Mouse (Mus musculus): Measurements from ENCODE around the gene Arid2. TPM values are rescaled to one million over a fixed set of nuclear protein-coding genes. Genes with fewer than 3 reads are reported as not detected.

Gene Arid2
- polyA plus RNA-seq, 1 experiment from 2014 or later, result 27.4 TPM

GRCm38 (mm10) chr15:96360614-96361013 lies 73.3 kb downstream of the Arid2 start:
- peaks cover 58% of the 10 kb centered on the region for H3K36me3 ChIP-seq
- ATAC-seq (replicated peaks), result no peak
- H3K4me1 ChIP-seq, result peaks cover 4% of the 10 kb centered on the region; the same call in 1 of the 2 replicates
- H3K4me3 ChIP-seq, result no peak overlapping the region
- H3K9me3 ChIP-seq, result no peaks in the 10 kb centered on the region
- no peak overlapping the region for H3K4me2 ChIP-seq (replicated peaks)
- H3K27me3 ChIP-seq, result no peaks in the 10 kb centered on the region
- H3K27ac ChIP-seq (replicated peaks), result no peak overlapping the region
- WGBS, result 94% methylated on average over 5 of the region's 5 CpGs
- no peak overlapping the region for H3K9ac ChIP-seq (replicated peaks)

GRCm38 (mm10) chr15:96365351-96365750 lies 78.0 kb downstream of the Arid2 start:
- Histone ChIP-seq H3K9ac (replicated peaks) (no peak overlapping the region), H3K36me3 (peaks cover 62% of the 10 kb centered on the region), H3K27me3 (no peaks in the 10 kb centered on the region), H3K27ac (replicated peaks) (no peak overlapping the region; the same call in 1 of the 2 replicates), H3K4me2 (replicated peaks) (no peak overlapping the region), H3K4me1 (peaks cover 4% of the 10 kb centered on the region; the same call in 1 of the 2 replicates), H3K4me3 (no peak overlapping the region), H3K9me3 (no peaks in the 10 kb centered on the region)
- ATAC-seq (replicated peaks), result no peak
- WGBS, result 54% methylated on average over 3 of the region's 3 CpGs

GRCm38 (mm10) chr15:96366176-96366963 lies 79.1 kb downstream of the Arid2 start:
- Histone ChIP-seq H3K9ac (replicated peaks) (no peak overlapping the region), H3K9me3 (no peaks in the 10 kb centered on the region), H3K36me3 (peaks cover 69% of the 10 kb centered on the region), H3K27ac (replicated peaks) (no peak overlapping the region), H3K4me1 (peaks cover 4% of the 10 kb centered on the region; the same call in 1 of the 2 replicates), H3K27me3 (no peaks in the 10 kb centered on the region), H3K4me3 (no peak overlapping the region), H3K4me2 (replicated peaks) (no peak overlapping the region)
- no peak for ATAC-seq (replicated peaks)
- WGBS, result 83% methylated on average over 11 of the region's 11 CpGs

GRCm38 (mm10) chr15:96371311-96371710 lies 84.0 kb downstream of the Arid2 start:
- no peak for ATAC-seq (replicated peaks)
- Histone ChIP-seq H3K4me2 (replicated peaks) (no peak overlapping the region), H3K4me3 (no peak overlapping the region), H3K36me3 (peaks cover 49% of the 10 kb centered on the region), H3K9ac (replicated peaks) (no peak overlapping the region), H3K27me3 (no peaks in the 10 kb centered on the region), H3K27ac (replicated peaks) (no peak overlapping the region), H3K4me1 (no peaks in the 10 kb centered on the region), H3K9me3 (no peaks in the 10 kb centered on the region)
- 96% methylated on average over 18 of the region's 18 CpGs for WGBS

- Histone ChIP-seq H3K27me3 (no peaks in the 10 kb centered on the region), H3K4me1 (peaks cover 8% of the 10 kb centered on the region), H3K4me3 (no peak overlapping the region), H3K27ac (replicated peaks) (no peak overlapping the region), H3K9me3 (no peaks in the 10 kb centered on the region), H3K4me2 (replicated peaks) (no peak overlapping the region), H3K9ac (replicated peaks) (no peak overlapping the region), H3K36me3 (peaks cover 49% of the 10 kb centered on the region)
- no peak for ATAC-seq (replicated peaks)
- WGBS, result 93% methylated on average over 6 of the region's 6 CpGs
These were observed 85.3 kb downstream of the Arid2 start for GRCm38 (mm10) chr15:96372628-96373027.

GRCm38 (mm10) chr15:96373161-96373560 lies 85.8 kb downstream of the Arid2 start:
- Histone ChIP-seq H3K27me3 (no peaks in the 10 kb centered on the region), H3K27ac (replicated peaks) (no peak overlapping the region), H3K4me3 (no peak overlapping the region), H3K36me3 (peaks cover 49% of the 10 kb centered on the region), H3K9me3 (no peaks in the 10 kb centered on the region), H3K9ac (replicated peaks) (no peak overlapping the region), H3K4me1 (peaks cover 12% of the 10 kb centered on the region), H3K4me2 (replicated peaks) (no peak overlapping the region)
- ATAC-seq (replicated peaks), result no peak
- 86% methylated on average over 5 of the region's 5 CpGs for WGBS

- H3K27ac ChIP-seq (replicated peaks), result no peak overlapping the region
- no peak for ATAC-seq (replicated peaks)
- H3K36me3 ChIP-seq, result peaks cover 41% of the 10 kb centered on the region
- H3K27me3 ChIP-seq, result no peaks in the 10 kb centered on the region
- no peaks in the 10 kb centered on the region for H3K9me3 ChIP-seq
- no peak overlapping the region for H3K9ac ChIP-seq (replicated peaks)
- H3K4me1 ChIP-seq, result peaks cover 12% of the 10 kb centered on the region
- H3K4me3 ChIP-seq, result no peak overlapping the region
- 94% methylated on average over 2 of the region's 2 CpGs for WGBS
- no peak overlapping the region for H3K4me2 ChIP-seq (replicated peaks)
These were observed 88.9 kb downstream of the Arid2 start for GRCm38 (mm10) chr15:96376214-96376613.

GRCm38 (mm10) chr15:96377263-96377662 lies 89.9 kb downstream of the Arid2 start:
- Histone ChIP-seq H3K9me3 (no peaks in the 10 kb centered on the region), H3K4me3 (no peak overlapping the region), H3K4me1 (peaks cover 12% of the 10 kb centered on the region), H3K36me3 (peaks cover 31% of the 10 kb centered on the region), H3K9ac (replicated peaks) (no peak overlapping the region), H3K27me3 (no peaks in the 10 kb centered on the region), H3K27ac (replicated peaks) (peak overlapping the region; percentile 48), H3K4me2 (replicated peaks) (no peak overlapping the region)
- no peak for ATAC-seq (replicated peaks)
- WGBS, result 71% methylated on average over 5 of the region's 5 CpGs

- Histone ChIP-seq H3K27ac (replicated peaks) (0 out of 2 replicates have a peak overlapping the region, but pooled peaks have one; percentile 48), H3K36me3 (peaks cover 26% of the 10 kb centered on the region), H3K4me1 (peaks cover 12% of the 10 kb centered on the region), H3K9ac (replicated peaks) (no peak overlapping the region), H3K4me2 (replicated peaks) (no peak overlapping the region), H3K4me3 (no peak overlapping the region), H3K27me3 (no peaks in the 10 kb centered on the region), H3K9me3 (no peaks in the 10 kb centered on the region)
- 77% methylated on average over 7 of the region's 7 CpGs for WGBS
- no peak for ATAC-seq (replicated peaks)
These were observed 90.4 kb downstream of the Arid2 start for GRCm38 (mm10) chr15:96377701-96378100.

GRCm38 (mm10) chr15:96382223-96382622 lies 94.9 kb downstream of the Arid2 start:
- 90% methylated on average over 11 of the region's 11 CpGs for WGBS

GRCm38 (mm10) chr15:96388565-96388964 lies 101.2 kb downstream of the Arid2 start:
- Histone ChIP-seq H3K4me3 (no peak overlapping the region), H3K36me3 (peaks cover 36% of the 10 kb centered on the region), H3K9ac (replicated peaks) (no peak overlapping the region), H3K4me1 (no peaks in the 10 kb centered on the region), H3K27ac (replicated peaks) (no peak overlapping the region), H3K27me3 (no peaks in the 10 kb centered on the region), H3K9me3 (no peaks in the 10 kb centered on the region), H3K4me2 (replicated peaks) (no peak overlapping the region)
- no peak for ATAC-seq (replicated peaks)
- 72% methylated on average over 1 of the region's 1 CpGs for WGBS

More at GRCm38 (mm10) chr15:96382223-96382622, 94.9 kb downstream of the Arid2 start:
- Histone ChIP-seq H3K9ac (replicated peaks) (no peak overlapping the region), H3K9me3 (no peaks in the 10 kb centered on the region), H3K4me2 (replicated peaks) (no peak overlapping the region), H3K27me3 (no peaks in the 10 kb centered on the region), H3K4me1 (peaks cover 6% of the 10 kb centered on the region), H3K4me3 (no peak overlapping the region), H3K36me3 (peaks cover 32% of the 10 kb centered on the region), H3K27ac (replicated peaks) (no peak overlapping the region)
- ATAC-seq (replicated peaks), result no peak

- no peaks in the 10 kb centered on the region for H3K4me1 ChIP-seq
- no peak for ATAC-seq (replicated peaks)
- no peak overlapping the region for H3K9ac ChIP-seq (replicated peaks)
- H3K27me3 ChIP-seq, result no peaks in the 10 kb centered on the region
- no peaks in the 10 kb centered on the region for H3K9me3 ChIP-seq
- no peak overlapping the region for H3K27ac ChIP-seq (replicated peaks)
- no peak overlapping the region for H3K4me3 ChIP-seq
- WGBS, result 93% methylated on average over 3 of the region's 3 CpGs
- H3K36me3 ChIP-seq, result peaks cover 55% of the 10 kb centered on the region
- H3K4me2 ChIP-seq (replicated peaks), result no peak overlapping the region
These were observed 105.6 kb downstream of the Arid2 start for GRCm38 (mm10) chr15:96392878-96393277.

Data from forebrain, embryonic 15.5 days (tissue).